Mouse (Mus musculus) MEL (cell line): ENCODE results near the gene Zhx3. TPM values are rescaled to one million over a fixed set of nuclear protein-coding genes. Genes with fewer than 3 reads are reported as not detected.

Experiments
- DNase-seq: peaks from one replicate; pipeline ENCODE4 v3.0.0; 2011; ENCODE audit warnings: low read depth, low spot score
- H3K27ac ChIP-seq: 2 replicates; pipeline ENCODE4 v1.5.1; 2012; ENCODE audit warnings: low read depth, mild to moderate bottlenecking, control low read depth, low read length, moderate library complexity; ENCODE audit not compliant: control insufficient read depth
- H3K27me3 ChIP-seq, 2 experiments: fragments of 150-350 bp in 1 of 2; sonication (generic) in 1 of 2; 2 replicates each; pipeline ENCODE4 v1.6.1; 2012; ENCODE audit warnings: low read length in 2 of 2, mild to moderate bottlenecking in 2 of 2, improper control_type of control experiment in 1 of 2, moderate library complexity in 1 of 2; ENCODE audit not compliant: insufficient read depth in 2 of 2, control insufficient read depth in 1 of 2
- H3K36me3 ChIP-seq, 2 experiments: 2 replicates each; pipeline ENCODE4 v1.6.1; 2012 to 2014; ENCODE audit warnings: low read length in 2 of 2, improper control_type of control experiment in 1 of 2, inconsistent platforms in 1 of 2, mild to moderate bottlenecking in 1 of 2; ENCODE audit not compliant: insufficient read depth in 2 of 2, control insufficient read depth in 1 of 2
- H3K4me1 ChIP-seq, 2 experiments: fragments of 150-350 bp in 1 of 2; sonication (generic) in 1 of 2; 2 replicates each; pipeline ENCODE4 v1.6.1; 2012; ENCODE audit warnings: low read length in 2 of 2, improper control_type of control experiment in 1 of 2, mild to moderate bottlenecking in 1 of 2; ENCODE audit not compliant: insufficient read depth in 2 of 2, control insufficient read depth in 1 of 2
- H3K4me3 ChIP-seq, 2 experiments: fragments of 150-350 bp in 1 of 2; sonication (generic) in 1 of 2; 2 replicates each; pipeline ENCODE4 v1.5.1; 2012; ENCODE audit warnings: low read depth in 2 of 2, low read length in 2 of 2, mild to moderate bottlenecking in 2 of 2, moderate library complexity in 2 of 2, control low read depth in 1 of 2, improper control_type of control experiment in 1 of 2; ENCODE audit not compliant: control insufficient read depth in 1 of 2, insufficient read depth in 1 of 2
- H3K79me2 ChIP-seq: 2 replicates; pipeline ENCODE4 v1.6.1; 2012; ENCODE audit warnings: mild to moderate bottlenecking, low read length, moderate library complexity; ENCODE audit not compliant: control insufficient read depth, poor library complexity, insufficient read depth
- H3K9ac ChIP-seq: 2 replicates; pipeline ENCODE4 v1.6.1; 2012; ENCODE audit warnings: low read depth, mild to moderate bottlenecking, control low read depth, low read length, moderate library complexity; ENCODE audit not compliant: control insufficient read depth, poor library complexity, severe bottlenecking
- H3K9me3 ChIP-seq: fragments of 150-350 bp; sonication (generic); replicated peaks from 2 replicates; pipeline ENCODE4 v1.6.1; 2012; ENCODE audit warnings: mild to moderate bottlenecking, low read length, improper control_type of control experiment, moderate library complexity; ENCODE audit not compliant: insufficient read depth
- BHLHE40 ChIP-seq: IDR thresholded peaks from 2 replicates; pipeline ENCODE4 v1.6.1; 2012; ENCODE audit warnings: low read depth, mild to moderate bottlenecking, inconsistent platforms, low read length, improper control_type of control experiment, borderline replicate concordance
- CHD1 ChIP-seq: IDR thresholded peaks from 2 replicates; pipeline ENCODE4 v1.6.1; 2012; ENCODE audit warnings: low read depth, mild to moderate bottlenecking, inconsistent platforms, low read length, improper control_type of control experiment
- CHD2 ChIP-seq: IDR thresholded peaks from 2 replicates; pipeline ENCODE4 v1.6.1; 2011; ENCODE audit warnings: low read length, improper control_type of control experiment
- CTCF ChIP-seq, 3 experiments: IDR thresholded peaks in 2 of 3; conservative IDR thresholded peaks in 1 of 3; 2 replicates each; pipeline ENCODE4 v1.5.1; 2011 to 2012; ENCODE audit warnings: low read length in 3 of 3, low read depth in 2 of 3, mild to moderate bottlenecking in 2 of 3, improper control_type of control experiment in 1 of 3, inconsistent platforms in 1 of 3, mixed read lengths in 1 of 3, moderate library complexity in 1 of 3; ENCODE audit not compliant: control insufficient read depth in 1 of 3, insufficient read depth in 1 of 3, poor library complexity in 1 of 3, severe bottlenecking in 1 of 3
- ELF1 ChIP-seq: IDR thresholded peaks from 2 replicates; pipeline ENCODE4 v1.6.1; 2014; ENCODE audit warnings: low read depth, mild to moderate bottlenecking, inconsistent platforms, low read length, improper control_type of control experiment, moderate library complexity
- ETS1 ChIP-seq: IDR thresholded peaks from 2 replicates; pipeline ENCODE4 v1.6.1; 2012; ENCODE audit warnings: low read depth, mild to moderate bottlenecking, inconsistent platforms, low read length, improper control_type of control experiment, moderate library complexity
- HCFC1 ChIP-seq: IDR thresholded peaks from 2 replicates; pipeline ENCODE4 v1.6.1; 2012; ENCODE audit warnings: low read depth, mild to moderate bottlenecking, inconsistent platforms, low read length, improper control_type of control experiment, moderate library complexity
- JUND ChIP-seq: IDR thresholded peaks from 2 replicates; pipeline ENCODE4 v1.6.1; 2011; ENCODE audit warnings: low read depth, mild to moderate bottlenecking, improper control_type of control experiment, low read length
- KAT2A ChIP-seq: conservative IDR thresholded peaks from 2 replicates; pipeline ENCODE4 v1.6.1; 2012; ENCODE audit warnings: low read depth, low read length, improper control_type of control experiment, inconsistent platforms
- MXI1 ChIP-seq: IDR thresholded peaks from 2 replicates; pipeline ENCODE4 v1.6.1; 2011; ENCODE audit warnings: mild to moderate bottlenecking, low read depth, low read length, improper control_type of control experiment
- MYB ChIP-seq: IDR thresholded peaks from 2 replicates; pipeline ENCODE4 v1.6.1; 2011; ENCODE audit warnings: mild to moderate bottlenecking, low read depth, low read length, improper control_type of control experiment
- NELFE ChIP-seq: IDR thresholded peaks from 2 replicates; pipeline ENCODE4 v1.6.1; 2011; ENCODE audit warnings: low read depth, low read length, improper control_type of control experiment
- POLR2A ChIP-seq, 2 experiments: IDR thresholded peaks; 2 replicates each; pipeline ENCODE4 v1.6.1; 2011 to 2012; ENCODE audit warnings: low read length in 2 of 2, mild to moderate bottlenecking in 2 of 2, control low read depth in 1 of 2, improper control_type of control experiment in 1 of 2, low read depth in 1 of 2, moderate library complexity in 1 of 2; ENCODE audit not compliant: control insufficient read depth in 1 of 2, insufficient read depth in 1 of 2, poor library complexity in 1 of 2
- RAD21 ChIP-seq: IDR thresholded peaks from 2 replicates; pipeline ENCODE4 v1.6.1; 2011; ENCODE audit warnings: mild to moderate bottlenecking, low read depth, low read length, improper control_type of control experiment
- RCOR1 ChIP-seq: IDR thresholded peaks from 2 replicates; pipeline ENCODE4 v1.6.1; 2012; ENCODE audit warnings: low read depth, mild to moderate bottlenecking, inconsistent platforms, low read length, improper control_type of control experiment
- TAL1 ChIP-seq: IDR thresholded peaks from 2 replicates; pipeline ENCODE4 v1.6.1; 2012; ENCODE audit warnings: mild to moderate bottlenecking, inconsistent platforms, low read length, moderate library complexity, mixed read lengths
- TCF12 ChIP-seq: IDR thresholded peaks from 2 replicates; pipeline ENCODE4 v1.6.1; 2014; ENCODE audit warnings: low read depth, mild to moderate bottlenecking, inconsistent platforms, low read length, improper control_type of control experiment, moderate library complexity
- UBTF ChIP-seq: IDR thresholded peaks from 2 replicates; pipeline ENCODE4 v1.6.1; 2012; ENCODE audit warnings: low read depth, mild to moderate bottlenecking, inconsistent platforms, low read length, improper control_type of control experiment, moderate library complexity, borderline replicate concordance; ENCODE audit not compliant: insufficient read depth
- USF1 ChIP-seq: IDR thresholded peaks from 2 replicates; pipeline ENCODE4 v1.6.1; 2014; ENCODE audit warnings: low read depth, mild to moderate bottlenecking, inconsistent platforms, low read length, improper control_type of control experiment, moderate library complexity
- ZC3H11A ChIP-seq: IDR thresholded peaks from 2 replicates; pipeline ENCODE4 v1.6.1; 2012; ENCODE audit warnings: low read depth, mild to moderate bottlenecking, inconsistent platforms, low read length, improper control_type of control experiment
- ZMIZ1 ChIP-seq: IDR thresholded peaks from 2 replicates; pipeline ENCODE4 v1.6.1; 2012; ENCODE audit warnings: low read depth, mild to moderate bottlenecking, inconsistent platforms, low read length, improper control_type of control experiment, moderate library complexity
- ZNF384 ChIP-seq: IDR thresholded peaks from 2 replicates; pipeline ENCODE4 v1.6.1; 2012; ENCODE audit warnings: low read depth, mild to moderate bottlenecking, inconsistent platforms, low read length, improper control_type of control experiment
- polyA plus RNA-seq, 2 experiments: library from polyadenylated mRNA; stranded (reverse) in 1 of 2; unstranded in 1 of 2; fragments of >175 nt in 1 of 2; fragments of >200 nt in 1 of 2; gene quantifications; 2 replicates each; pipeline versions ENCODE4 v1.2.1 to v1.2.4; 2012; ENCODE audit warnings: low replicate concordance in 2 of 2, low read depth in 1 of 2; ENCODE audit not compliant: insufficient read length in 2 of 2, insufficient read depth in 1 of 2, missing spikeins in 1 of 2
- total RNA-seq: library from RNA; depleted of rRNA; stranded (reverse); fragments of 300-350 nt; gene quantifications from 2 replicates; pipeline ENCODE4 v1.2.3, GENCODE M21; 2012

Gene Zhx3
- total and polyA plus RNA-seq, 3 experiments = 4.4 to 4.8 TPM; not detected in 1

- H3K4me3 ChIP-seq = 0 out of 4 replicates have a peak overlapping the region, but pooled peaks of 1 of the 2 experiments have one; percentile 15
- H3K79me2 ChIP-seq = no peaks in the 10 kb centered on the region
- H3K36me3 ChIP-seq = no peaks in the 10 kb centered on the region
- no peaks in the 10 kb centered on the region for H3K9me3 ChIP-seq
- H3K9ac ChIP-seq = 0 out of 2 replicates have a peak overlapping the region, but pooled peaks have one; percentile 11
- H3K4me1 ChIP-seq = peaks cover 2 to 4% of the 10 kb centered on the region in 2 experiments; a peak in 3 of 4 replicates
- H3K27ac ChIP-seq = no peak overlapping the region
- H3K27me3 ChIP-seq = no peaks in the 10 kb centered on the region
- peak; percentile 46 for DNase-seq
- TF ChIP-seq HCFC1 (no peak), MYB (no peak), TAL1 (no peak), ZNF384 (no peak), RCOR1 (no peak), NELFE (no peak), CHD2 (no peak), ELF1 (no peak)
Measured at GRCm38 (mm10) chr2:160881462-160882101, 8.8 kb upstream of the Zhx3 start.

GRCm38 (mm10) chr2:160880453-160881195 lies 7.8 kb upstream of the Zhx3 start, which contains the start of gene Lpin3:
Lpin3 (plus strand) TSS chr2:160880670.
- H3K4me3 ChIP-seq = 0 out of 4 replicates have a peak within 1 kb of the TSS, but pooled peaks of 1 of the 2 experiments have one; percentile 15

More at GRCm38 (mm10) chr2:160880453-160881195, 7.8 kb upstream of the Zhx3 start, which contains the start of gene Lpin3:
- TF ChIP-seq TAL1 (no peak), JUND (no peak), RAD21 (no peak), ETS1 (no peak), USF1 (no peak), ZC3H11A (no peak), CTCF (IDR thresholded peaks at IDR 0.05 in 2 of 3, conservative IDR thresholded peaks at IDR 0.05 in 1 of 3; ENCODE audit: control insufficient read depth in 1 of 3, insufficient read depth in 1 of 3, low read depth in 2 of 3, low read length in 3 of 3, poor library complexity in 1 of 3, severe bottlenecking in 1 of 3) (no peak), TCF12 (no peak), UBTF (no peak), POLR2A (IDR thresholded peaks at IDR 0.05; ENCODE audit: control insufficient read depth in 1 of 2, insufficient read depth in 1 of 2, low read depth in 1 of 2, low read length in 2 of 2, poor library complexity in 1 of 2) (no peak), ZMIZ1 (no peak), ELF1 (no peak), CHD1 (no peak), MXI1 (no peak), NELFE (no peak), KAT2A (no peak), MYB (no peak), BHLHE40 (no peak)
- H3K9ac ChIP-seq = no peak within 1 kb of the TSS
- DNase-seq = no peak
- H3K4me1 ChIP-seq = peaks cover 2 to 4% of the 10 kb centered on the region in 2 experiments; a peak in 3 of 4 replicates
- H3K79me2 ChIP-seq = no peaks in the 10 kb centered on the region
- H3K9me3 ChIP-seq = no peaks in the 10 kb centered on the region
- H3K27ac ChIP-seq = no peak within 1 kb of the TSS
- no peaks in the 10 kb centered on the region for H3K36me3 ChIP-seq
- H3K27me3 ChIP-seq = no peaks in the 10 kb centered on the region
